Mouse (Mus musculus) intestine, embryonic 14.5 days (tissue): ENCODE measurements around the gene Nxpe4. TPM values are rescaled to one million over a fixed set of nuclear protein-coding genes. Genes with fewer than 3 reads are reported as not detected.
A peak's percentile ranks its signal among the peaks of the same experiment; 100 is the strongest.
"Not testable (repeated sequence)": the region's sequence is repeated elsewhere in the genome, so short reads cannot be mapped to it uniquely, and the experiment has no call there.

Source experiments
- ATAC-seq: fragments of 200-750 bp; cut with Nextera tagmentation; replicated peaks from 2 replicates; pipeline ENCODE4 v1.8.0; 2017; ENCODE audit warnings: low read depth, moderate number of reproducible peaks, moderate TSS enrichment, moderate library complexity; ENCODE audit not compliant: low FRiP score, low TSS enrichment
- DNase-seq: peaks from one replicate; pipeline ENCODE4 v3.0.0-alpha.2; 2018; ENCODE audit warnings: low spot score
- H3K27ac ChIP-seq: fragments of 300-500 bp; sonication (generic); 2 replicates; pipeline ENCODE4 v1.5.1; 2014; ENCODE audit warnings: low read depth, mild to moderate bottlenecking, control low read depth
- H3K27me3 ChIP-seq: fragments of 300-500 bp; sonication (generic); replicated peaks from 2 replicates; pipeline ENCODE4 v1.6.1; 2014; ENCODE audit warnings: low read length, control low read depth; ENCODE audit not compliant: control insufficient read depth, insufficient read depth
- H3K36me3 ChIP-seq: fragments of 300-500 bp; sonication (generic); 2 replicates; pipeline ENCODE4 v1.6.1; 2014; ENCODE audit warnings: low read length, control low read depth; ENCODE audit not compliant: control insufficient read depth, insufficient read depth
- H3K4me1 ChIP-seq: fragments of 300-500 bp; sonication (generic); replicated peaks from 2 replicates; pipeline ENCODE4 v1.6.1; 2014; ENCODE audit warnings: low read length, control low read depth, mixed read lengths; ENCODE audit not compliant: control insufficient read depth, insufficient read depth
- H3K4me2 ChIP-seq: fragments of 300-500 bp; sonication (generic); 2 replicates; pipeline ENCODE4 v1.6.1; 2014; ENCODE audit warnings: low read length
- H3K4me3 ChIP-seq: fragments of 300-500 bp; sonication (generic); 2 replicates; pipeline ENCODE4 v1.5.1; 2014; ENCODE audit warnings: low read depth, low read length, control low read depth, mixed read lengths
- H3K9ac ChIP-seq: fragments of 300-500 bp; sonication (generic); 2 replicates; pipeline ENCODE4 v1.6.1; 2014; ENCODE audit warnings: mild to moderate bottlenecking, low read length
- H3K9me3 ChIP-seq: fragments of 300-500 bp; sonication (generic); 2 replicates; pipeline ENCODE4 v1.6.1; 2016; ENCODE audit warnings: low read length, control low read depth; ENCODE audit not compliant: control insufficient read depth
- WGBS: fragments of 180-500 bp; shearing (Covaris S2); extraction: QIAGEN DNeasy Blood & Tissue Kit; methylation state at CpG from one replicate; pipeline ENCODE4 v1.1.7; 2014; 5-methylcytosine and 5-hydroxymethylcytosine counted together
- polyA plus RNA-seq: library from polyadenylated mRNA; unstranded; fragments of >200 nt; fragmentation: Nextera tagmentation; extraction: Ambion mirVana; gene quantifications from 2 replicates; pipeline ENCODE4 v1.2.1, GENCODE M21; 2014

The Nxpe4 gene
- polyA plus RNA-seq, 1 experiment from 2014 or later, result 5.8 TPM

GRCm38 (mm10) chr9:48267028-48267441, 105.2 kb downstream of the Nxpe4 start:
- Histone ChIP-seq H3K27ac (no peak overlapping the region), H3K4me2 (peak overlapping the region; percentile 99), H3K9me3 (no peaks in the 10 kb centered on the region), H3K4me1 (0 out of 2 replicates have a peak, but pooled peaks cover 5% of the 10 kb centered on the region), H3K36me3 (no peaks in the 10 kb centered on the region), H3K27me3 (no peaks in the 10 kb centered on the region), H3K9ac (peak overlapping the region; percentile 43), H3K4me3 (peak overlapping the region; percentile 48)
- WGBS, result under 1% methylated on average over 16 of the region's 16 CpGs
- DNase-seq (peak; percentile 81), ATAC-seq (peak; percentile 72)

GRCm38 (mm10) chr9:48267960-48268359, 106.1 kb downstream of the Nxpe4 start:
- ATAC-seq (no peak), DNase-seq (no peak)
- no peaks in the 10 kb centered on the region for H3K36me3 ChIP-seq
- no peak overlapping the region for H3K9ac ChIP-seq
- H3K4me3 ChIP-seq, result no peak overlapping the region
- no peaks in the 10 kb centered on the region for H3K9me3 ChIP-seq
- H3K4me1 ChIP-seq, result 0 out of 2 replicates have a peak, but pooled peaks cover 5% of the 10 kb centered on the region
- no peaks in the 10 kb centered on the region for H3K27me3 ChIP-seq
- WGBS, result 65% methylated on average over 1 of the region's 1 CpGs
- no peak overlapping the region for H3K27ac ChIP-seq
- H3K4me2 ChIP-seq, result no peak overlapping the region

GRCm38 (mm10) chr9:48276831-48277230, 115.0 kb downstream of the Nxpe4 start:
- WGBS, result 90% methylated on average over 15 of the region's 15 CpGs
- H3K4me3 ChIP-seq, result no peak overlapping the region

DNA sequence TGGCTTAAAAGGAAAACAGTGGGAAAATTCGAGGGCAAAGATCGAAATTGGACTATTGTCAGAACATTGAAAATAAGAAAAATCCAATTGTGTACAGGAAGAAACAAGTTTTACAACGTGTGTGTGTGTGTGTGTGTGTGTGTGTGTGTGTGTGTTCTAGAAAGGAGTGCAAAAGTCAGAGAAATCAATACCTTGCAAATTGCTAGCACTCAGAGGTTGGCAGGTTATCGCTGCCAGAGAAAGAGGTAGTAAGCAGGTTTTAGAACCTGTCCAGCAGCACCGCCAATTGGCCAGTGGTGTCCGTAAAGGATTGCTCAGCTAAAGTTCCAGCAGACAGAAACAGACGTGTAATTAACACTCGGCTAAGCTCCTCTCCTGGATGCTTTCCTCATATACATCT, 122.4 kb downstream of the Nxpe4 start:
- ATAC-seq (no peak), DNase-seq (no peak)
- Histone ChIP-seq H3K4me1 (no peaks in the 10 kb centered on the region), H3K27me3 (no peaks in the 10 kb centered on the region), H3K27ac (no peak overlapping the region), H3K36me3 (no peaks in the 10 kb centered on the region), H3K4me2 (no peak overlapping the region), H3K9me3 (no peaks in the 10 kb centered on the region), H3K4me3 (no peak overlapping the region), H3K9ac (no peak overlapping the region)
- 83% methylated on average over 8 of the region's 8 CpGs for WGBS

More at GRCm38 (mm10) chr9:48276831-48277230, 115.0 kb downstream of the Nxpe4 start:
- no peak overlapping the region for H3K9ac ChIP-seq
- no peak overlapping the region for H3K4me2 ChIP-seq
- no peaks in the 10 kb centered on the region for H3K4me1 ChIP-seq
- no peak for ATAC-seq
- DNase-seq, result no peak
- no peaks in the 10 kb centered on the region for H3K9me3 ChIP-seq
- H3K27ac ChIP-seq, result no peak overlapping the region
- no peaks in the 10 kb centered on the region for H3K27me3 ChIP-seq
- no peaks in the 10 kb centered on the region for H3K36me3 ChIP-seq

DNA sequence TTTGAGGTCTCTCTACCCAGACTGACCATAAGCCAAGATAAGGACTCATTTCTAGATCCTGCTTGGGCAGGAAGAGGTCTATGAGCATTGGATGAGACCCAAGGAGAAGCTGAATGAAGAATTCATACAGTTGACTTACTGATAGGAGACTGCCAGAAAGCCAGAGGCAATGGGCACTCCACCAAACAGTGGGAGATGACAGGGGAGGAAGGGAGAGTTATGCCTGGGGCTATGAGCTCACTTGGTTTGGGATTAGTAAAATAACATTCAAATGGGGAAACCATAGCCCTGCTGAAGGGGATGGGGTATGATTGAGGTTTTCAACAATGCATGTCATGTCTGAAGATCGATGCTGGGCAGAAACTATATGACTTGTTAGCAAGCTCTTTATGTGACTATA, 128.5 kb downstream of the Nxpe4 start:
- no peaks in the 10 kb centered on the region for H3K36me3 ChIP-seq
- H3K4me1 ChIP-seq, result no peaks in the 10 kb centered on the region
- ATAC-seq, result no peak
- 83% methylated on average over 1 of the region's 1 CpGs for WGBS
- no peaks in the 10 kb centered on the region for H3K9me3 ChIP-seq
- H3K4me3 ChIP-seq, result no peak overlapping the region
- DNase-seq, result no peak
- no peak overlapping the region for H3K4me2 ChIP-seq
- H3K27ac ChIP-seq, result no peak overlapping the region
- no peak overlapping the region for H3K9ac ChIP-seq
- H3K27me3 ChIP-seq, result no peaks in the 10 kb centered on the region

- WGBS, result 65% methylated on average over 2 of the region's 2 CpGs
- Histone ChIP-seq H3K4me3 (no peak overlapping the region), H3K9me3 (no peaks in the 10 kb centered on the region), H3K27me3 (no peaks in the 10 kb centered on the region), H3K36me3 (no peaks in the 10 kb centered on the region), H3K27ac (no peak overlapping the region), H3K9ac (no peak overlapping the region), H3K4me1 (no peaks in the 10 kb centered on the region), H3K4me2 (no peak overlapping the region)
- no peak for ATAC-seq
- no peak for DNase-seq
Measured at GRCm38 (mm10) chr9:48294754-48295153, 132.9 kb downstream of the Nxpe4 start.

DNA sequence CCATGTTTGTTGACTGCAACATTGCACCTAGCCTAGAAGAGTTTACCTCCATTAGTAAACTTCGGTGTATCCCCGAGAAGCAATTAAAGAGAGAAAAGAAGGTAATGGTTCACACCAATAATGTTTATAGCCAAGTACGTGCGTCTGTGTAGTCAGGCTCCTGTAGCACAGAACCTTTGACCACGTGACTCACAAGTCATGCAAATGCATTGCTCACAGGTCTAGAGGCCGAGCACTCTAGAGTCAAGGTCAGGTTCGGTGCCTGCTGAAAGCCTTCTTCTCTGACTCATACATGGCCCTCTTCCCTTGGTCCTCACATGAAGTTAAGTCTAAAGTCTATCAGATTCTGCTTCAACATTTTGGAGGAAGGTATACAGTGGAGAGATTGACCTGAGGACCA, 137.2 kb downstream of the Nxpe4 start:
- Histone ChIP-seq H3K4me3 (no peak overlapping the region), H3K4me1 (no peaks in the 10 kb centered on the region), H3K27ac (no peak overlapping the region), H3K9ac (no peak overlapping the region), H3K9me3 (no peaks in the 10 kb centered on the region), H3K27me3 (no peaks in the 10 kb centered on the region), H3K36me3 (no peaks in the 10 kb centered on the region), H3K4me2 (no peak overlapping the region)
- no peak for DNase-seq
- 82% methylated on average over 7 of the region's 7 CpGs for WGBS
- ATAC-seq, result no peak

DNA sequence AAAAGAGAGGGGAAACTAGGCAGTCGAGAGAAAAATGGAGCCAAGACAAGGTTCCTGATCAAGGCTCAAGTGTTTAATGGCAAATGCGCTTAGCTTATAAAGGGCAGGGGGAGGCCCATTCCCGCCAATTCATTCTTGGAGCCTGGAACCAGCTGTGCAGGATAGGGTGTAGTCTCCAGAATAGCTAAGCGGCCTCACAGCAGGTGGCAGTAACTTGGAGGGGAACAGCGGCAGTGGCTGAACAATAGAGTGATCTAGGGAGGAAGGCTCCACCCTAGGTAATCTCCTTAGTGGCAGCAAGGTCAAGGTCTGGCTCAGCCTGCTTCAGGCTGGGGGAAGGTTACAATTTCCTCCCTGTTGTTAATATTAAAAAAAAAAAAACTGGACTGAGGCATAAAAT, 141.7 kb downstream of the Nxpe4 start:
- DNase-seq, H3K27ac ChIP-seq, ATAC-seq, H3K9ac ChIP-seq, H3K4me2 ChIP-seq, H3K27me3 ChIP-seq, H3K36me3 ChIP-seq, H3K4me3 ChIP-seq, H3K4me1 ChIP-seq, H3K9me3 ChIP-seq: not testable (repeated sequence)
- 50% methylated on average over 5 of the region's 5 CpGs for WGBS

- DNase-seq (no peak), ATAC-seq (no peak)
- no peak overlapping the region for H3K9ac ChIP-seq
- H3K27me3 ChIP-seq, result no peaks in the 10 kb centered on the region
- H3K4me1 ChIP-seq, result no peaks in the 10 kb centered on the region
- no peaks in the 10 kb centered on the region for H3K9me3 ChIP-seq
- H3K36me3 ChIP-seq, result no peaks in the 10 kb centered on the region
- no peak overlapping the region for H3K4me3 ChIP-seq
- no peak overlapping the region for H3K27ac ChIP-seq
- WGBS, result 73% methylated on average over 5 of the region's 5 CpGs
- H3K4me2 ChIP-seq, result no peak overlapping the region
Measured at GRCm38 (mm10) chr9:48311241-48311640, 149.4 kb downstream of the Nxpe4 start.
